22 mouse cellular contexts compared by ENCODE assay signal in the genomic region with DNA sequence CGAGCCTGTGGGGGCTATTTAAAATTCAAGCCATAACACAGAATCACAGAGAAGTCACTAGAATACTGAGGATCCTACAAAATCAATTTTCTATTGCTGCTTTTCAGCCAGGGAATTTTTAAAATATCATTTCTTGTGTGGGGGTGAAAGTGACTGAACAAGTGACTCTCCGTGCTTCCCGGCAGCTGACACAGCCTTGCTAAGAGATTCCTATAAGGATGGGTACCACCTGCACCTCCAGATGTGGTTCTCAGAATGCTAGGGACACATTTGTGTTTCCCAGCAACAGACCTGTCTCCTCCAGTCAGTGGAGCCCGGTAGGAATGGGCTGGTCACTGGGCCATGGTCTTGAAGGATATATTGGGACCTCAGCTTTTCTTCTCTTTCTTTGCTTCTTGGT.
A peak's percentile ranks its signal among the peaks of the same experiment; 100 is the strongest.
DNase-seq lines count a peak whose midpoint lies in the region; TF ChIP-seq lines count a peak whose summit lies in the region.
"Had no signal": no experiment of that assay in that cellular context is flagged by ENCODE, and none has a peak within 500 bp of the region (broad histone marks: within the 10 kb centered on the region; RNA-seq: fewer than 3 reads in every experiment).

No protein-coding gene starts in this region.

- peak; percentile 25 for DNase-seq in heart, adult 11 months
- DNase-seq in heart, postnatal 14 days: no peak
- no peak for DNase-seq in left cerebral cortex, adult 2 months (ENCODE audit: extremely low spot score in 1 of 2, low spot score in 2 of 2)
- DNase-seq in left cerebral cortex, adult 18-20 months (ENCODE audit: low spot score in 2 of 2): no peak
- DNase-seq in right cerebral cortex, adult 18-20 months: peak; percentile 39
- no peak for DNase-seq in right cerebral cortex, postnatal 10 days (ENCODE audit: low spot score in 2 of 2)
- DNase-seq: adrenal gland, adult 8-10 months; adrenal gland, postnatal 14 days; adrenal gland, postnatal 36 days; B cell, adult 2 months; cerebellum, adult 11 months; cerebellum, adult 18-20 months; cerebellum, adult 8-10 months; cerebellum, adult 9-11 months; cerebellum, postnatal 14 days; cerebellum, postnatal 36 days; embryo, embryonic 11 days had no signal

- H3K4me3 ChIP-seq in left cerebral cortex, adult 2 months: no peak overlapping the region
- H3K4me3 ChIP-seq: embryonic facial prominence, embryonic 13.5 days; embryonic facial prominence, embryonic 15.5 days; erythroblast, embryonic 14.5 days; forebrain, embryonic 10.5 days; forebrain, embryonic 12.5 days had no signal

- H3K27ac ChIP-seq in left cerebral cortex, adult 2 months: peak overlapping the region; percentile 17; the same call in 1 of the 2 replicates
- H3K27ac ChIP-seq: embryonic facial prominence, embryonic 13.5 days; embryonic facial prominence, embryonic 15.5 days; forebrain, embryonic 10.5 days; forebrain, embryonic 12.5 days had no signal

- intact Hi-C loops in heart, postnatal 14 days (cut with DNase I): no loop called here
- intact Hi-C loops in left cerebral cortex, adult 2 months (cut with DNase I): no loop called here

- no peak for TF ChIP-seq CTCF in left cerebral cortex, adult 2 months (IDR thresholded peaks at IDR 0.05)

Comparison
In these comparisons a context has a peak if more than half of its experiments do, and no peak if none do; other contexts are left out.
1. DNase-seq: peak in heart, adult 11 months (single experiment) and right cerebral cortex, adult 18-20 months (single experiment); none in heart, postnatal 14 days (0 of 2), left cerebral cortex, adult 2 months (0 of 2), left cerebral cortex, adult 18-20 months (0 of 2) and right cerebral cortex, postnatal 10 days (0 of 2).